Mouse (Mus musculus): ENCODE results near the gene Ess2. TPM values are rescaled to one million over a fixed set of nuclear protein-coding genes. Genes with fewer than 3 reads are reported as not detected.

Gene Ess2
- polyA plus RNA-seq, 1 experiment from 2014 or later, result 49.8 TPM

Other genes with a start within 250 kb of the Ess2 start
- gene Med15, start 178.5 kb downstream of the Ess2 start, polyA plus RNA-seq (2015; fragmentation: Nextera tagmentation; extraction: Ambion mirVana), result 48.1 and 49.8 TPM in 2 replicates
- gene Klhl22, start 151.7 kb downstream of the Ess2 start, polyA plus RNA-seq (2015; fragmentation: Nextera tagmentation; extraction: Ambion mirVana), result 92.9 and 106 TPM in 2 replicates
- 28.8 and 29.4 TPM in 2 replicates for gene Scarf2, start 114.1 kb downstream of the Ess2 start, polyA plus RNA-seq (2015; fragmentation: Nextera tagmentation; extraction: Ambion mirVana)
- gene B830017H08Rik, start 78.2 kb downstream of the Ess2 start, polyA plus RNA-seq (2015; fragmentation: Nextera tagmentation; extraction: Ambion mirVana), result 0.09 and 0.36 TPM in 2 replicates
- gene Car15, start 73.0 kb downstream of the Ess2 start, polyA plus RNA-seq (2015; fragmentation: Nextera tagmentation; extraction: Ambion mirVana), result 2.7 and 3.0 TPM in 2 replicates
- gene Gm20518, start 19.7 kb downstream of the Ess2 start, polyA plus RNA-seq (2015; fragmentation: Nextera tagmentation; extraction: Ambion mirVana), result 0.32 and 0.53 TPM in 2 replicates
- 0.04 TPM in 1 of 2 replicates, not detected in the other for gene Tssk1, start 17.1 kb downstream of the Ess2 start, polyA plus RNA-seq (2015; fragmentation: Nextera tagmentation; extraction: Ambion mirVana)
- 97.8 and 105 TPM in 2 replicates for gene Dgcr2, start 12.8 kb downstream of the Ess2 start, polyA plus RNA-seq (2015; fragmentation: Nextera tagmentation; extraction: Ambion mirVana)
- gene Tssk2, start 12.7 kb downstream of the Ess2 start, polyA plus RNA-seq (2015; fragmentation: Nextera tagmentation; extraction: Ambion mirVana), result 0.17 TPM in 1 of 2 replicates, not detected in the other
- gene Gsc2, start 3.7 kb upstream of the Ess2 start, polyA plus RNA-seq (2015; fragmentation: Nextera tagmentation; extraction: Ambion mirVana), result 0.13 TPM in 1 of 2 replicates, not detected in the other
- gene Slc25a1, start 16.9 kb upstream of the Ess2 start, polyA plus RNA-seq (2015; fragmentation: Nextera tagmentation; extraction: Ambion mirVana), result 84.0 and 85.0 TPM in 2 replicates
- gene Vpreb2, start 69.1 kb upstream of the Ess2 start, polyA plus RNA-seq (2015; fragmentation: Nextera tagmentation; extraction: Ambion mirVana), result 0.37 TPM in 1 of 2 replicates, not detected in the other
- 113 and 115 TPM in 2 replicates for gene Dgcr6, start 141.5 kb upstream of the Ess2 start, polyA plus RNA-seq (2015; fragmentation: Nextera tagmentation; extraction: Ambion mirVana)
- 8.8 and 9.5 TPM in 2 replicates for gene Prodh, start 178.9 kb upstream of the Ess2 start, polyA plus RNA-seq (2015; fragmentation: Nextera tagmentation; extraction: Ambion mirVana)
- gene Rtn4r, start 216.3 kb upstream of the Ess2 start, polyA plus RNA-seq (2015; fragmentation: Nextera tagmentation; extraction: Ambion mirVana), result 6.4 and 6.5 TPM in 2 replicates